Mouse (Mus musculus): ENCODE results near the gene Ccnb2.
A peak's percentile ranks its signal among the peaks of the same experiment; 100 is the strongest.
"Not testable (repeated sequence)": the region's sequence is repeated elsewhere in the genome, so short reads cannot be mapped to it uniquely, and the experiment has no call there.

Gene Ccnb2

GRCm38 (mm10) chr9:70421257-70422056, at the start of gene Ccnb2:
TSS of gene Ccnb2 (minus strand) at chr9:70421547.
- DNase-seq (ENCODE audit: low spot score): peak; percentile 85

- not testable (repeated sequence) for DNase-seq (ENCODE audit: low spot score)
Measured at GRCm38 (mm10) chr9:70463091-70463490, 41.7 kb upstream of the Ccnb2 start.

- DNase-seq (ENCODE audit: low spot score): no peak
Measured at GRCm38 (mm10) chr9:70452371-70452770, 31.0 kb upstream of the Ccnb2 start.

- no peak for DNase-seq (ENCODE audit: low spot score)
Measured at GRCm38 (mm10) chr9:70449072-70449471, 27.7 kb upstream of the Ccnb2 start.

- DNase-seq (ENCODE audit: low spot score): no peak
Measured at GRCm38 (mm10) chr9:70439959-70440358, 18.6 kb upstream of the Ccnb2 start.

GRCm38 (mm10) chr9:70422661-70423060, 1.3 kb upstream of the Ccnb2 start:
- DNase-seq (ENCODE audit: low spot score): no peak

- no peak for DNase-seq (ENCODE audit: low spot score)
Measured at GRCm38 (mm10) chr9:70416412-70416811, 4.9 kb downstream of the Ccnb2 start.

- DNase-seq (ENCODE audit: low spot score): no peak
Measured at GRCm38 (mm10) chr9:70413038-70413437, 8.3 kb downstream of the Ccnb2 start.

- DNase-seq (ENCODE audit: low spot score): no peak
Measured at GRCm38 (mm10) chr9:70410668-70411067, 10.7 kb downstream of the Ccnb2 start.

GRCm38 (mm10) chr9:70409743-70410142, 11.6 kb downstream of the Ccnb2 start:
- no peak for DNase-seq (ENCODE audit: low spot score)

GRCm38 (mm10) chr9:70408791-70409190, 12.6 kb downstream of the Ccnb2 start:
- no peak for DNase-seq (ENCODE audit: low spot score)

GRCm38 (mm10) chr9:70406596-70406995, 14.8 kb downstream of the Ccnb2 start:
- no peak for DNase-seq (ENCODE audit: low spot score)

GRCm38 (mm10) chr9:70401937-70402539, 19.3 kb downstream of the Ccnb2 start:
- DNase-seq (ENCODE audit: low spot score): no peak

GRCm38 (mm10) chr9:70396083-70396482, 25.3 kb downstream of the Ccnb2 start:
- DNase-seq (ENCODE audit: low spot score): no peak

GRCm38 (mm10) chr9:70395617-70396016, 25.7 kb downstream of the Ccnb2 start:
- DNase-seq (ENCODE audit: low spot score): no peak

GRCm38 (mm10) chr9:70392563-70392907, 28.8 kb downstream of the Ccnb2 start:
- DNase-seq (ENCODE audit: low spot score): no peak

GRCm38 (mm10) chr9:70391660-70392562, 29.4 kb downstream of the Ccnb2 start:
- DNase-seq (ENCODE audit: low spot score): no peak

- no peak for DNase-seq (ENCODE audit: low spot score)
Measured at GRCm38 (mm10) chr9:70391042-70391441, 30.3 kb downstream of the Ccnb2 start.

- no peak for DNase-seq (ENCODE audit: low spot score)
Measured at GRCm38 (mm10) chr9:70389548-70389947, 31.8 kb downstream of the Ccnb2 start.

- DNase-seq (ENCODE audit: low spot score): no peak
Measured at GRCm38 (mm10) chr9:70387410-70388119, 33.8 kb downstream of the Ccnb2 start.

GRCm38 (mm10) chr9:70384958-70385728, 36.2 kb downstream of the Ccnb2 start:
- no peak for DNase-seq (ENCODE audit: low spot score)

Data from spleen, adult 12 weeks (tissue).